Mouse (Mus musculus) bone marrow, adult 2 months (tissue): ENCODE data around the gene Slc38a11.

ENCODE experiments used
- CTCF ChIP-seq: fragments of 200-500 bp; IDR thresholded peaks from 2 replicates; pipeline ENCODE4 v1.5.1; 2011; ENCODE audit warnings: low read length, control low read depth; ENCODE audit not compliant: control insufficient read depth, insufficient read depth
- POLR2A ChIP-seq: fragments of 200-500 bp; IDR thresholded peaks from 2 replicates; pipeline ENCODE4 v1.6.1; 2011; ENCODE audit warnings: low read depth, mild to moderate bottlenecking, control low read depth, low read length, borderline replicate concordance; ENCODE audit not compliant: control insufficient read depth

GRCm38 (mm10) chr2:65384815-65385214 is 21.0 kb upstream of the Slc38a11 start:
- no peak for TF ChIP-seq CTCF
- no peak for TF ChIP-seq POLR2A
